In the genomic region with DNA sequence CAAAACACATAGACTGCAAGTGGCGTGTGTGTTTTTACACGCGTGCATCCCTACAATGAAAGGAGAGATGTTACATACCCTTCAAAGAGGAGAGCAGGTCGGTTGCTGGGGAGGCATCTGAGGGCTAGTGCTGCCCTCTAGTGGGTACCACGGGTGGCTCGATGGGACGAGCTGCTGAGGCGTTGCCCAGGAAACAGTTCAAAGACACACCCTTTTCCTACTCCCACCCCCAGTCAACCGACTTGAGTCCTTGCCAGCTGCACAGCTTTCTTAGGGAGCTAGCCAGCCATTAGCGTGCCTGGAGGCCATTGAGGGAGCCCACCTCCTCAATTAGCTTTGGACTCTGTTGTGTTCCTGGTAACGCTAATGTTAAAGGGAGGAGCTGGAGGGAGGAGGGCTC, we compare ENCODE assay signal across 8 mouse cellular contexts. TPM values are rescaled to one million over a fixed set of nuclear protein-coding genes. Genes with fewer than 3 reads are reported as not detected.
A peak's percentile ranks its signal among the peaks of the same experiment; 100 is the strongest.
DNase-seq lines count a peak whose midpoint lies in the region; ATAC-seq and TF ChIP-seq lines count a peak whose summit lies in the region.

No protein-coding gene starts in this region.

- WGBS in hindbrain, embryonic 12.5 days, result 5% methylated on average over 11 of the region's 11 CpGs
- 0% methylated on average over 11 of the region's 11 CpGs for WGBS in lung, postnatal 0 days

- ATAC-seq in hindbrain, embryonic 12.5 days (ENCODE audit: low FRiP score), result peak; percentile 76
- peak; percentile 83 for ATAC-seq in lung, postnatal 0 days

- H3K4me3 ChIP-seq in hindbrain, embryonic 12.5 days, result no peak overlapping the region
- H3K4me3 ChIP-seq in lung, postnatal 0 days (ENCODE audit: low read depth, low read length), result peak overlapping the region; percentile 27; the same call in 1 of the 2 replicates

- H3K4me1 ChIP-seq in hindbrain, embryonic 12.5 days, result peaks cover 6% of the 10 kb centered on the region; the same call in 1 of the 2 replicates
- no peaks in the 10 kb centered on the region; the same call in 1 of the 2 replicates for H3K4me1 ChIP-seq in lung, postnatal 0 days (ENCODE audit: insufficient read depth, low read depth, low read length)

- peak; percentile 75 for TF ChIP-seq EP300 in lung, postnatal 0 days (IDR thresholded peaks at IDR 0.05)

- H3K36me3 ChIP-seq in hindbrain, embryonic 12.5 days, result no peaks in the 10 kb centered on the region
- H3K36me3 ChIP-seq in lung, postnatal 0 days (ENCODE audit: insufficient read depth, low read length), result no peaks in the 10 kb centered on the region

- TF ChIP-seq CTCF in lung, postnatal 0 days (IDR thresholded peaks at IDR 0.05), result peak; percentile 96

- 0 out of 2 replicates have a peak, but pooled peaks cover 4% of the 10 kb centered on the region for H3K27me3 ChIP-seq in hindbrain, embryonic 12.5 days
- no peaks in the 10 kb centered on the region for H3K27me3 ChIP-seq in lung, postnatal 0 days (replicated peaks; ENCODE audit: insufficient read depth, low read length)

- no peak overlapping the region for H3K27ac ChIP-seq in hindbrain, embryonic 12.5 days
- H3K27ac ChIP-seq in lung, postnatal 0 days (ENCODE audit: low read length), result no peak overlapping the region

- DNase-seq in NIH3T3 (ENCODE audit: low read depth), result peak; percentile 97
- peak; percentile 66 for DNase-seq in cerebellum, adult 9-11 months
- peak; percentile 90 to 92 for DNase-seq in frontal cortex, postnatal 10 days (ENCODE audit: low spot score in 2 of 2)
- DNase-seq in layer of hippocampus, postnatal 10 days (ENCODE audit: low spot score in 2 of 2), result peak; percentile 95
- DNase-seq in lung, postnatal 0 days (ENCODE audit: low spot score), result peak; percentile 95
- DNase-seq in ovary, postnatal 10 days (ENCODE audit: low spot score), result peak; percentile 79
- peak; percentile 91 for DNase-seq in thymus, postnatal 0 days (ENCODE audit: low spot score)

- H3K9ac ChIP-seq in hindbrain, embryonic 12.5 days, result peak overlapping the region; percentile 18; the same call in 1 of the 2 replicates
- H3K9ac ChIP-seq in lung, postnatal 0 days (replicated peaks; ENCODE audit: low read depth), result no peak overlapping the region

- H3K4me2 ChIP-seq in hindbrain, embryonic 12.5 days (replicated peaks), result peak overlapping the region; percentile 44
- H3K4me2 ChIP-seq in lung, postnatal 0 days (replicated peaks; ENCODE audit: low read depth, low read length), result peak overlapping the region; percentile 54

- no peaks in the 10 kb centered on the region for H3K9me3 ChIP-seq in hindbrain, embryonic 12.5 days (replicated peaks)
- no peaks in the 10 kb centered on the region for H3K9me3 ChIP-seq in lung, postnatal 0 days (ENCODE audit: low read length)

RNA-seq across cellular contexts. Expression of a gene that starts 22.8 kb away (rescaled TPM):
- 0.31 and 0.87 TPM in 2 replicates for polyA plus RNA-seq in hindbrain, embryonic 12.5 days (2016; fragmentation: Nextera tagmentation; extraction: Ambion mirVana)
- not detected for total RNA-seq in layer of hippocampus, postnatal 10 days (2021)
- polyA plus RNA-seq in lung, postnatal 0 days (2015; fragmentation: Nextera tagmentation; extraction: Ambion mirVana), result 74.9 and 82.4 TPM in 2 replicates
- 0.22 and 0.40 TPM in 2 replicates for polyA plus RNA-seq in thymus, postnatal 0 days (2015; fragmentation: Nextera tagmentation; extraction: Ambion mirVana)

RNA-seq across cellular contexts. Expression of a gene that starts 31.8 kb away (rescaled TPM):
- polyA plus RNA-seq in hindbrain, embryonic 12.5 days (2016; fragmentation: Nextera tagmentation; extraction: Ambion mirVana), result 62.0 and 66.5 TPM in 2 replicates
- 10 to 100 TPM; 41.1 to 43.3 TPM for total RNA-seq in layer of hippocampus, postnatal 10 days (2021)
- polyA plus RNA-seq in lung, postnatal 0 days (2015; fragmentation: Nextera tagmentation; extraction: Ambion mirVana), result 73.1 and 74.2 TPM in 2 replicates
- polyA plus RNA-seq in thymus, postnatal 0 days (2015; fragmentation: Nextera tagmentation; extraction: Ambion mirVana), result 95.1 and 103 TPM in 2 replicates

RNA-seq across cellular contexts. Expression of a gene that starts 54.1 kb away (rescaled TPM):
- polyA plus RNA-seq in hindbrain, embryonic 12.5 days (2016; fragmentation: Nextera tagmentation; extraction: Ambion mirVana), result 0.14 and 0.21 TPM in 2 replicates
- total RNA-seq in layer of hippocampus, postnatal 10 days (2021), result under 1 TPM in 1 of 2 experiments, not detected in 1; 0.23 TPM
- 19.6 and 26.3 TPM in 2 replicates for polyA plus RNA-seq in lung, postnatal 0 days (2015; fragmentation: Nextera tagmentation; extraction: Ambion mirVana)
- 0.65 and 0.72 TPM in 2 replicates for polyA plus RNA-seq in thymus, postnatal 0 days (2015; fragmentation: Nextera tagmentation; extraction: Ambion mirVana)

Comparison
In these comparisons a context has a peak if more than half of its experiments do, and no peak if none do; other contexts are left out.
1. RNA of a gene that starts 22.8 kb away (polyA plus RNA-seq): 74.9 to 82.4 TPM in lung, postnatal 0 days; 0.31 to 0.87 TPM in hindbrain, embryonic 12.5 days and 0.22 to 0.40 TPM in thymus, postnatal 0 days; every median in the first group is over 10 times any median in the second.
2. RNA of a gene that starts 54.1 kb away (polyA plus RNA-seq): 19.6 to 26.3 TPM in lung, postnatal 0 days; 0.65 to 0.72 TPM in thymus, postnatal 0 days and 0.14 to 0.21 TPM in hindbrain, embryonic 12.5 days; every median in the first group is over 10 times any median in the second.
3. Peak in every context shown above with its lines, with median percentiles within 50 percentile points of each other: DNase-seq.